Mouse (Mus musculus): ENCODE results near the gene Dbx2.

DNA sequence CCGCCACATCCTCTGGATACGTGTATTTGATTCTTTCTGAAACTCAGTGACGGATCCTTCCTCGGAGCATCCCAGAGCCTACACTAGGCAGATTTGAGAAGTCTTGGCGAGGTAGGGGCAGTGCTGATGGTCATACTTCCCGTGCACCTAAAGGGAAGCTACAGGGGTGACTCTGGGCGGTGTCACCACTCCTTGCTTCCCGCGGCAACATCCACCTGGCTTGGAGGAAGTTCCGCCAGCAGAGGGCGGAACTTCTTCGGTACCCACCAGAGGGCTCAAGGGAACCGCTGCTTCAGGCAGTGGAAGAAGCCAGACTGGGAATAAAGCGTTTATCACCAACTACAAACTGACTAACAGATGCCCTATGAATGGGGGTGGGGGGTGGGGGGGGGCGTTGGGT, 68.9 kb downstream of the Dbx2 start:
- TF ChIP-seq MAX (IDR thresholded peaks at IDR 0.05; ENCODE audit: low read length) (no peak), USF1 (IDR thresholded peaks at IDR 0.05; ENCODE audit: low read depth, low read length) (no peak)

Data from MEL (cell line).